Mouse (Mus musculus) lung, postnatal 0 days (tissue): ENCODE data around the gene Serping1. TPM values are rescaled to one million over a fixed set of nuclear protein-coding genes. Genes with fewer than 3 reads are reported as not detected.

Source experiments
- ATAC-seq: fragments of 200-750 bp; cut with Nextera tagmentation; 2 replicates; pipeline ENCODE4 v1.8.0; 2017; ENCODE audit warnings: moderate library complexity
- DNase-seq: peaks from one replicate; pipeline ENCODE4 v3.0.0-alpha.2; 2016; ENCODE audit warnings: low spot score
- H3K27ac ChIP-seq: fragments of 300-500 bp; sonication (generic); 2 replicates; pipeline ENCODE4 v1.5.1; 2014; ENCODE audit warnings: antibody characterized with exemption, mild to moderate bottlenecking, low read length, mixed read lengths
- H3K27me3 ChIP-seq: fragments of 300-500 bp; sonication (generic); replicated peaks from 2 replicates; pipeline ENCODE4 v1.6.1; 2014; ENCODE audit warnings: low read length, mixed read lengths; ENCODE audit not compliant: insufficient read depth
- H3K36me3 ChIP-seq: fragments of 300-500 bp; sonication (generic); 2 replicates; pipeline ENCODE4 v1.6.1; 2014; ENCODE audit warnings: low read length, mixed read lengths; ENCODE audit not compliant: insufficient read depth
- H3K4me1 ChIP-seq: fragments of 300-500 bp; sonication (generic); 2 replicates; pipeline ENCODE4 v1.6.1; 2014; ENCODE audit warnings: antibody characterized with exemption, low read depth, low read length, mixed read lengths; ENCODE audit not compliant: insufficient read depth
- H3K4me2 ChIP-seq: fragments of 300-500 bp; sonication (generic); replicated peaks from 2 replicates; pipeline ENCODE4 v1.6.1; 2014; ENCODE audit warnings: low read depth, mild to moderate bottlenecking, low read length, moderate library complexity, mixed read lengths
- H3K4me3 ChIP-seq: fragments of 300-500 bp; sonication (generic); 2 replicates; pipeline ENCODE4 v1.5.1; 2014; ENCODE audit warnings: low read depth, low read length
- H3K9ac ChIP-seq: fragments of 300-500 bp; sonication (generic); replicated peaks from 2 replicates; pipeline ENCODE4 v1.6.1; 2014; ENCODE audit warnings: low read depth, mild to moderate bottlenecking
- H3K9me3 ChIP-seq: fragments of 300-500 bp; sonication (generic); 2 replicates; pipeline ENCODE4 v1.6.1; 2016; ENCODE audit warnings: low read length, mixed read lengths
- CTCF ChIP-seq: IDR thresholded peaks from 2 replicates; pipeline ENCODE4 v1.5.1; 2016; ENCODE audit warnings: antibody characterized with exemption, mild to moderate bottlenecking
- EP300 ChIP-seq: IDR thresholded peaks from 2 replicates; pipeline ENCODE4 v1.6.1; 2016; ENCODE audit warnings: antibody characterized with exemption, mild to moderate bottlenecking, control low read depth
- WGBS: fragments of 180-500 bp; shearing (Covaris S2); extraction: QIAGEN DNeasy Blood & Tissue Kit; methylation state at CpG from one replicate; pipeline ENCODE4 v1.1.7; 2014; 5-methylcytosine and 5-hydroxymethylcytosine counted together
- polyA plus RNA-seq: library from polyadenylated mRNA; unstranded; fragments of >200 nt; fragmentation: Nextera tagmentation; extraction: Ambion mirVana; gene quantifications from 2 replicates; pipeline ENCODE4 v1.2.1, GENCODE M21; 2015

Gene Serping1
- polyA plus RNA-seq, 1 experiment from 2014 or later, result 283 TPM

DNA sequence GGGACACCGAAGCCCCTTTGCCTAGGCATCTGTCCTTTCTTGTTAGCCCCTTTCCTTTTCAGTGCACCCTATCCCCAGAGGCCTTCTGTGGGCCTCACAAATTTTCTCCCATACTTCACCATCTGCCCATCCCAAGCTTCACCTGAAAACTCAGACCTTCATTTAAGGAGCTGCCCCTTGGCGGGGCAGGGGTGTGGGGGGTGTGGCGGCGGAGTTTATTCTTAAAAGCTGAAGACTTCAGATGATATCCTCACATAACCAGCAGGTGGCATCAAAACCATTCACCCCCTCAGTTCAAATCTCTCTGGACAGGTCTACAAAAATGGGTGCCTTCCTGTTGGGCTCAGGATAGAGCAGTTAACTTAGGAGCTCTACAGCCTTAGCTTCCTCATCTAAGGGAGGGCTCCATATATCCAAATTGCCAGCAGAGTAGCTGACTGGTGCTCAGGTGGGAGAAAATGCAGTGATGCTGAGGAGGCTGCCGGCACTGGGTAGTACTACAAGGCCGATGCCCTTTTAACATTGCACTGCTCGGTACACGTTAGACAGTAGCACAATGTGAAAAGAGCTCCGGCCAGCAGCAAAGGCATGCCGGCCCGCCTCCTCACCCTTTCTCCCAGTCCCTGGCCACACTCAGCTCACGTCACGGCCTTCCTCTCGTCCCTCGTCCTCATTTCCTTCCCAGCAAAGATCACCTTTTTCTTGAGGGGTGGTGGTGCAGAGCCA, 34.5 kb downstream of the Serping1 start:
- no peaks in the 10 kb centered on the region for H3K9me3 ChIP-seq
- H3K4me2 ChIP-seq, result peak overlapping the region; percentile 9; the same call in 1 of the 2 replicates
- no peak overlapping the region for H3K9ac ChIP-seq
- H3K4me1 ChIP-seq, result peaks cover 25% of the 10 kb centered on the region
- H3K36me3 ChIP-seq, result no peaks in the 10 kb centered on the region
- H3K27ac ChIP-seq, result no peak overlapping the region
- WGBS, result 50% methylated on average over 15 of the region's 15 CpGs
- peak; percentile 62 for DNase-seq
- 0 out of 2 replicates have a peak, but pooled peaks cover under 1% of the 10 kb centered on the region for H3K27me3 ChIP-seq
- ATAC-seq, result no peak
- H3K4me3 ChIP-seq, result no peak overlapping the region
- TF ChIP-seq EP300, result no peak
- TF ChIP-seq CTCF, result peak; percentile 58

DNA sequence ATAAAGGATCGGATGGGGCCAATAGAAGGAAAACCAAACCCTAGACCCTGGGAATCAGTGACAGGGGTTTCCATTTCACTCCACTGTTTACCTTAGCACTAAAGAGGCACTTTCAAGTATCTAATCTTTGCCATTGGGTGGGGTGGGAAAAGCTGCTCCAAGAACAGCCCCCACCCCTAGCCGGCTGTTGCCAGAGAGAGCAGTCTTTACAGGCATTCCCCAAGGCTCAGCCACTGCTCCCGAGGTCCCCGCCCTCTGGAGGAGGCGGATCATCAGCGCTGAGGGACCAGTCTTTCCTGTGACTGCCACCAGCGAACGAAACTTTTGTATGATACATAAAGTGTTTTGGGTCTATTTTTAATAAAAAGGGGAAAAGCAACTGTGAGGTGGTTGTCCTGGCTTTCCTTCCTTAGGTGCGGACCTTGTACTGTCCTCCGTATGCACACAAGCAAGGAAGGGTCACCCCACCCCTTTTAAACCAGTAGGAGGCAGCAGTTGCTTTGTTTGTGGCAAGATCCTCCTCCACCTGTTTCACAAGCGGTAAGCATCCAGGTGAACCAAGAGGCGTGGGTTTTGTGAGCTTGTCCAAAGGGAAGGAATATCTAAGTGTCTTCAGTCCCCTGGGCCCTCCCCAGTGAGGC, 36.9 kb downstream of the Serping1 start:
- ATAC-seq, result 0 out of 2 replicates have a peak, but pooled peaks have one; percentile 15
- DNase-seq, result peak; percentile 72
- peak overlapping the region; percentile 48 for H3K4me2 ChIP-seq
- no peaks in the 10 kb centered on the region for H3K36me3 ChIP-seq
- no peak overlapping the region for H3K9ac ChIP-seq
- 0 out of 2 replicates have a peak, but pooled peaks cover 11% of the 10 kb centered on the region for H3K27me3 ChIP-seq
- peak overlapping the region; percentile 10; the same call in 1 of the 2 replicates for H3K4me3 ChIP-seq
- TF ChIP-seq CTCF (peak; percentile 76), EP300 (no peak)
- no peaks in the 10 kb centered on the region for H3K9me3 ChIP-seq
- H3K27ac ChIP-seq, result no peak overlapping the region
- peaks cover 28% of the 10 kb centered on the region for H3K4me1 ChIP-seq
- WGBS, result 2% methylated on average over 12 of the region's 12 CpGs

DNA sequence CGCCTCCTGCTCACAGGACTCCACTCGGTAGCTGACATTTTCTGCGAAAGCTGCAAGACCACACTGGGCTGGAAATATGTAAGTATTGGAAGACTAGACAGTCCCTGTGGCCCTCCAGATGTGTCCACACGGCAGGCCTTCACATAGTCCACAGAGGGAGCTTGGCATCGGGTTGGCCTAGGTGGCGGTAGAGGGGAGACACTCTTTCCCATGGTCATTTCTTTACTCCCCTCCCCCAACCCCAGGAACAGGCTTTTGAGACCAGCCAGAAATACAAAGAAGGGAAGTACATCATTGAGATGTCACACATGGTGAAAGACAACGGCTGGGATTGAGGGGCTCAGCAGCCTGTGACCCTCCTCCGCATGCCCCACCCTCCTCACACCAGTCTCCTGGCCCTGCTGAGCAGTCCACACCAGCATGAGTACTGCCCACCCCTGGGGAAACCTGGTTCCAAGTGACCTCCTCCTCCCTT, 37.8 kb downstream of the Serping1 start:
- 4% methylated on average over 8 of the region's 8 CpGs for WGBS
- H3K9ac ChIP-seq, result no peak overlapping the region
- peaks cover 26% of the 10 kb centered on the region for H3K4me1 ChIP-seq
- DNase-seq, result no peak
- peak; percentile 10; the same call in 1 of the 2 replicates for ATAC-seq
- no peaks in the 10 kb centered on the region for H3K9me3 ChIP-seq
- 0 out of 2 replicates have a peak, but pooled peaks cover 11% of the 10 kb centered on the region for H3K27me3 ChIP-seq
- H3K4me2 ChIP-seq, result no peak overlapping the region; the same call in 1 of the 2 replicates
- TF ChIP-seq CTCF, result peak; percentile 56
- no peak for TF ChIP-seq EP300
- H3K27ac ChIP-seq, result no peak overlapping the region
- no peak overlapping the region for H3K4me3 ChIP-seq
- H3K36me3 ChIP-seq, result no peaks in the 10 kb centered on the region

DNA sequence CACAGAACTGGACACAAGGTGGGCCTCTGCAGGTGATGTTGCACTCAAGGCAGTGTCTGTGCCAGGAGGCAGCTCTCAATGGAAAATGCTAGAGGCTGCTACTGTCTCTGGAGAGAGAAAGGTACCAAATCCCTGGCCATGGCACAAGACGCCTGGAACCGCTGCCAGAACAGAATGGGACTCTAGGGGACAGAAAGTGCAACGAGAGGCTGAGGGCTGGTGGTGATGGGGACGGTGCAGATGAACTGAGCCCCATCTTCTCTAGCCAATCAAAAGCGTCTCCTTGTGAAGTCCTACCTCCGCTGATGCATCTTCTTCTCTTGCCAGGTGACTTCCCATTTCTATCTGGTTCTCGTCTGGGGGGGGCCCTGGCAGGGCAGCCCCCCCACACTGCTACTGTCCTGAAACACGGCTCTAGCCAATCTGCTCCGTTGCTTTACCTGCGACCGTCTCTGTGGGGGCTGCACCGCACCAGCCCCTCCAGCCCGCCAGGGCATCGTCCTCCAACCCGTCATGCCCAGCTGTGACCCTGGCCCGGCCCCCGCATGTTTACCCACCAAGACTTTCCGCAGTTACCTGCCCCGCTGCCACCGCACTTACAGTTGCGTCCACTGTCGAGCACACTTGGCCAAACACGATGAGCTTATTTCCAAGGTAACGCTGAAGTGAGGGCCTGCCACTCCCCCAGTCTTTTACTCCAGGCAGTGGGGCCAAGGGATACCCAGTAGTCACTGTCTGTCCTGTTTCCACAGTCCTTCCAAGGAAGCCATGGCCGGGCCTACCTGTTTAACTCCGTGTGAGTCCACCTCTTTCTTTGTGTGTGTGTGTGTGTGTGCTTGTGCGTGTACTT, 38.7 kb downstream of the Serping1 start:
- Histone ChIP-seq H3K4me3 (no peak overlapping the region; the same call in 1 of the 2 replicates), H3K4me1 (peaks cover 16% of the 10 kb centered on the region; the same call in 1 of the 2 replicates), H3K27me3 (0 out of 2 replicates have a peak, but pooled peaks cover 11% of the 10 kb centered on the region), H3K9ac (no peak overlapping the region), H3K9me3 (no peaks in the 10 kb centered on the region), H3K4me2 (peak overlapping the region; percentile 19), H3K27ac (no peak overlapping the region), H3K36me3 (no peaks in the 10 kb centered on the region)
- no peak for ATAC-seq
- WGBS, result 4% methylated on average over 27 of the region's 27 CpGs
- TF ChIP-seq CTCF (no peak), EP300 (no peak)
- DNase-seq, result no peak

DNA sequence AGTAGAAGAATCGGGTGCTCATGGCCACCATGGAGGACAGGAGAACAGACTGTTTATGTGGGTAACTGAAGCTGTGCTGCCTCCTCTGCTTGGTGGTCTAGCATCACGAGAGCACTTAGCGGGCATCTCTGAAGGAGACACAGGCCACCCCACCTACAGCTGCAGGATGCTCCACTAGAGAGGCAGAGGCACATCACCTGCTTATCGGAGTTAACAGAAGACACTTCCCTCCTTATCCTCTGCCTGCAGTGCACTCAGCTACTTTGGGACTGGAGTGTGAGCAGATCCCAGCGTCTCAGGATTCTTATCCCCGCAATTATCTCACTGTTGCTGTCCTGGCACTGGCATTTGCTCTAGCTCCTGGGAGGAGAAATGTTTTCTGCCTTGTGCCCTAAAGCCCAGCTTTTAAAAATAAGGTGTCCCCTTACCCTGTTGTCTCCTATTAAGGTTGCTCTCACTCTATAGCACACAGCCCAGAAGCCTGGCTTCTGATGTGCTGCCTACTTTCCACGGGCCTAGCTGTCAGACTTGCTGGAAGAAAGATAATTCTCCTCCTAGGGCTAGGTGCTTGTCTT, 39.8 kb downstream of the Serping1 start:
- H3K9me3 ChIP-seq, result no peaks in the 10 kb centered on the region
- H3K4me1 ChIP-seq, result peaks cover 10% of the 10 kb centered on the region; the same call in 1 of the 2 replicates
- TF ChIP-seq EP300 (no peak), CTCF (no peak)
- H3K27me3 ChIP-seq, result 0 out of 2 replicates have a peak, but pooled peaks cover 11% of the 10 kb centered on the region
- 0 out of 2 replicates have a peak overlapping the region, but pooled peaks have one; percentile 8 for H3K4me2 ChIP-seq
- no peaks in the 10 kb centered on the region for H3K36me3 ChIP-seq
- ATAC-seq, result no peak
- H3K27ac ChIP-seq, result no peak overlapping the region
- H3K9ac ChIP-seq, result no peak overlapping the region
- WGBS, result 13% methylated on average over 7 of the region's 7 CpGs
- no peak overlapping the region for H3K4me3 ChIP-seq
- DNase-seq, result no peak
